Mouse (Mus musculus): ENCODE results near the gene Ndufa13. TPM values are rescaled to one million over a fixed set of nuclear protein-coding genes. Genes with fewer than 3 reads are reported as not detected.
"Not testable (repeated sequence)": the region's sequence is repeated elsewhere in the genome, so short reads cannot be mapped to it uniquely, and the experiment has no call there.

The Ndufa13 gene
- 185 and 201 TPM in 2 replicates for polyA plus RNA-seq (2014; fragmentation: Nextera tagmentation; extraction: Ambion mirVana)

GRCm38 (mm10) chr8:69902163-69903062, at the start of gene Ndufa13, which contains the start of the genes Tssk6 and Yjefn3:
Gene Ndufa13 (minus strand): TSS chr8:69902558.
Gene Tssk6 (plus strand): TSS chr8:69902184.
Gene Yjefn3 (minus strand): TSS chr8:69902712.
- Histone ChIP-seq H3K9me3 (ENCODE audit: control insufficient read depth, low read length) (no peaks in the 10 kb centered on the region), H3K36me3 (ENCODE audit: control insufficient read depth, insufficient read depth, low read length) (peaks cover 14% of the 10 kb centered on the region; the same call in 1 of the 2 replicates), H3K4me3 (ENCODE audit: low read depth, low read length) (peak within 1 kb of the TSS; percentile 68), H3K4me2 (ENCODE audit: low read depth, low read length) (peak within 1 kb of the TSS; percentile 97), H3K9ac (ENCODE audit: low read depth, low read length) (peak within 1 kb of the TSS; percentile 80), H3K27me3 (replicated peaks; ENCODE audit: control insufficient read depth, insufficient read depth, low read length) (no peaks in the 10 kb centered on the region), H3K4me1 (ENCODE audit: control insufficient read depth, insufficient read depth, low read length) (peaks cover 24% of the 10 kb centered on the region), H3K27ac (replicated peaks; ENCODE audit: low read depth, low read length) (peak within 1 kb of the TSS; percentile 87)
- ATAC-seq (ENCODE audit: low read depth) (peak; percentile 20), DNase-seq (ENCODE audit: low spot score) (no peak)
- 8% methylated on average over 47 of the region's 89 CpGs for WGBS

GRCm38 (mm10) chr8:69950300-69950699, 47.9 kb upstream of the Ndufa13 start:
- no peak overlapping the region for H3K4me3 ChIP-seq (ENCODE audit: low read depth, low read length)
- no peak overlapping the region for H3K4me2 ChIP-seq (ENCODE audit: low read depth, low read length)
- H3K4me1 ChIP-seq (ENCODE audit: control insufficient read depth, insufficient read depth, low read length), result no peaks in the 10 kb centered on the region
- no peak for DNase-seq (ENCODE audit: low spot score)
- H3K36me3 ChIP-seq (ENCODE audit: control insufficient read depth, insufficient read depth, low read length), result peaks cover 20% of the 10 kb centered on the region
- H3K27ac ChIP-seq (replicated peaks; ENCODE audit: low read depth, low read length), result no peak overlapping the region
- H3K9ac ChIP-seq (ENCODE audit: low read depth, low read length), result no peak overlapping the region
- WGBS, result 92% methylated on average over 2 of the region's 2 CpGs
- no peaks in the 10 kb centered on the region for H3K9me3 ChIP-seq (ENCODE audit: control insufficient read depth, low read length)
- H3K27me3 ChIP-seq (replicated peaks; ENCODE audit: control insufficient read depth, insufficient read depth, low read length), result no peaks in the 10 kb centered on the region
- no peak for ATAC-seq (ENCODE audit: low read depth)

- H3K9ac ChIP-seq (ENCODE audit: low read depth, low read length); ATAC-seq (ENCODE audit: low read depth): not testable (repeated sequence)
- 91% methylated on average over 2 of the region's 3 CpGs for WGBS
Measured at GRCm38 (mm10) chr8:69942495-69942894, 40.1 kb upstream of the Ndufa13 start.

GRCm38 (mm10) chr8:69940386-69940785, 38.0 kb upstream of the Ndufa13 start:
- H3K27me3 ChIP-seq (replicated peaks; ENCODE audit: control insufficient read depth, insufficient read depth, low read length), result no peaks in the 10 kb centered on the region
- no peak overlapping the region for H3K9ac ChIP-seq (ENCODE audit: low read depth, low read length)
- no peak overlapping the region for H3K4me2 ChIP-seq (ENCODE audit: low read depth, low read length)
- DNase-seq (ENCODE audit: low spot score) (no peak), ATAC-seq (ENCODE audit: low read depth) (no peak)
- peaks cover 15% of the 10 kb centered on the region; the same call in 1 of the 2 replicates for H3K4me1 ChIP-seq (ENCODE audit: control insufficient read depth, insufficient read depth, low read length)
- no peak overlapping the region for H3K4me3 ChIP-seq (ENCODE audit: low read depth, low read length)
- WGBS, result 90% methylated on average over 2 of the region's 2 CpGs
- H3K36me3 ChIP-seq (ENCODE audit: control insufficient read depth, insufficient read depth, low read length), result peaks cover 5% of the 10 kb centered on the region
- no peaks in the 10 kb centered on the region for H3K9me3 ChIP-seq (ENCODE audit: control insufficient read depth, low read length)
- no peak overlapping the region for H3K27ac ChIP-seq (replicated peaks; ENCODE audit: low read depth, low read length)

More at GRCm38 (mm10) chr8:69942495-69942894, 40.1 kb upstream of the Ndufa13 start:
- not testable (repeated sequence) for DNase-seq (ENCODE audit: low spot score); H3K4me2 ChIP-seq (ENCODE audit: low read depth, low read length); H3K9me3 ChIP-seq (ENCODE audit: control insufficient read depth, low read length); H3K4me1 ChIP-seq (ENCODE audit: control insufficient read depth, insufficient read depth, low read length); H3K27ac ChIP-seq (replicated peaks; ENCODE audit: low read depth, low read length); H3K36me3 ChIP-seq (ENCODE audit: control insufficient read depth, insufficient read depth, low read length); H3K27me3 ChIP-seq (replicated peaks; ENCODE audit: control insufficient read depth, insufficient read depth, low read length); H3K4me3 ChIP-seq (ENCODE audit: low read depth, low read length)

GRCm38 (mm10) chr8:69939633-69940032, 37.3 kb upstream of the Ndufa13 start:
- no peak overlapping the region for H3K9ac ChIP-seq (ENCODE audit: low read depth, low read length)
- 32% methylated on average over 3 of the region's 3 CpGs for WGBS
- no peak overlapping the region for H3K4me2 ChIP-seq (ENCODE audit: low read depth, low read length)
- peaks cover 12% of the 10 kb centered on the region for H3K36me3 ChIP-seq (ENCODE audit: control insufficient read depth, insufficient read depth, low read length)
- H3K9me3 ChIP-seq (ENCODE audit: control insufficient read depth, low read length), result no peaks in the 10 kb centered on the region
- H3K27ac ChIP-seq (replicated peaks; ENCODE audit: low read depth, low read length), result 0 out of 2 replicates have a peak overlapping the region, but pooled peaks have one; percentile 21
- no peaks in the 10 kb centered on the region for H3K27me3 ChIP-seq (replicated peaks; ENCODE audit: control insufficient read depth, insufficient read depth, low read length)
- H3K4me1 ChIP-seq (ENCODE audit: control insufficient read depth, insufficient read depth, low read length), result peaks cover 15% of the 10 kb centered on the region; the same call in 1 of the 2 replicates
- DNase-seq (ENCODE audit: low spot score) (peak; percentile 73), ATAC-seq (ENCODE audit: low read depth) (peak; percentile 82)
- H3K4me3 ChIP-seq (ENCODE audit: low read depth, low read length), result no peak overlapping the region

- ATAC-seq (ENCODE audit: low read depth) (no peak), DNase-seq (ENCODE audit: low spot score) (no peak)
- 70% methylated on average over 6 of the region's 6 CpGs for WGBS
- Histone ChIP-seq H3K4me3 (ENCODE audit: low read depth, low read length) (no peak overlapping the region), H3K27me3 (replicated peaks; ENCODE audit: control insufficient read depth, insufficient read depth, low read length) (no peaks in the 10 kb centered on the region), H3K9me3 (ENCODE audit: control insufficient read depth, low read length) (no peaks in the 10 kb centered on the region), H3K27ac (replicated peaks; ENCODE audit: low read depth, low read length) (no peak overlapping the region), H3K36me3 (ENCODE audit: control insufficient read depth, insufficient read depth, low read length) (peaks cover 23% of the 10 kb centered on the region), H3K9ac (ENCODE audit: low read depth, low read length) (no peak overlapping the region), H3K4me1 (ENCODE audit: control insufficient read depth, insufficient read depth, low read length) (peaks cover 15% of the 10 kb centered on the region; the same call in 1 of the 2 replicates), H3K4me2 (ENCODE audit: low read depth, low read length) (no peak overlapping the region)
Measured at GRCm38 (mm10) chr8:69938245-69938982, 36.1 kb upstream of the Ndufa13 start.

- Histone ChIP-seq H3K4me2 (ENCODE audit: low read depth, low read length) (no peak overlapping the region), H3K36me3 (ENCODE audit: control insufficient read depth, insufficient read depth, low read length) (peaks cover 29% of the 10 kb centered on the region), H3K4me3 (ENCODE audit: low read depth, low read length) (no peak overlapping the region), H3K9me3 (ENCODE audit: control insufficient read depth, low read length) (no peaks in the 10 kb centered on the region), H3K27ac (replicated peaks; ENCODE audit: low read depth, low read length) (no peak overlapping the region), H3K27me3 (replicated peaks; ENCODE audit: control insufficient read depth, insufficient read depth, low read length) (no peaks in the 10 kb centered on the region), H3K4me1 (ENCODE audit: control insufficient read depth, insufficient read depth, low read length) (peaks cover 15% of the 10 kb centered on the region; the same call in 1 of the 2 replicates), H3K9ac (ENCODE audit: low read depth, low read length) (no peak overlapping the region)
- 91% methylated on average over 3 of the region's 3 CpGs for WGBS
- DNase-seq (ENCODE audit: low spot score) (no peak), ATAC-seq (ENCODE audit: low read depth) (no peak)
Measured at GRCm38 (mm10) chr8:69937466-69937865, 35.1 kb upstream of the Ndufa13 start.

- ATAC-seq (ENCODE audit: low read depth) (peak; percentile 80), DNase-seq (ENCODE audit: low spot score) (peak; percentile 89)
- Histone ChIP-seq H3K4me3 (ENCODE audit: low read depth, low read length) (no peak overlapping the region), H3K9me3 (ENCODE audit: control insufficient read depth, low read length) (no peaks in the 10 kb centered on the region), H3K27ac (replicated peaks; ENCODE audit: low read depth, low read length) (peak overlapping the region; percentile 78), H3K9ac (ENCODE audit: low read depth, low read length) (peak overlapping the region; percentile 37; the same call in 1 of the 2 replicates), H3K4me2 (ENCODE audit: low read depth, low read length) (no peak overlapping the region), H3K27me3 (replicated peaks; ENCODE audit: control insufficient read depth, insufficient read depth, low read length) (no peaks in the 10 kb centered on the region), H3K4me1 (ENCODE audit: control insufficient read depth, insufficient read depth, low read length) (peaks cover 15% of the 10 kb centered on the region; the same call in 1 of the 2 replicates), H3K36me3 (ENCODE audit: control insufficient read depth, insufficient read depth, low read length) (peaks cover 29% of the 10 kb centered on the region)
- 68% methylated on average over 7 of the region's 7 CpGs for WGBS
Measured at GRCm38 (mm10) chr8:69936050-69936794, 33.9 kb upstream of the Ndufa13 start.
